Mouse (Mus musculus) layer of hippocampus, adult 9-11 months (tissue): Measurements from ENCODE around the gene Aqp8.

ENCODE experiments used
- DNase-seq: peaks from one replicate; pipeline ENCODE4 v3.0.0; 2022

Aqp8 gene

DNA sequence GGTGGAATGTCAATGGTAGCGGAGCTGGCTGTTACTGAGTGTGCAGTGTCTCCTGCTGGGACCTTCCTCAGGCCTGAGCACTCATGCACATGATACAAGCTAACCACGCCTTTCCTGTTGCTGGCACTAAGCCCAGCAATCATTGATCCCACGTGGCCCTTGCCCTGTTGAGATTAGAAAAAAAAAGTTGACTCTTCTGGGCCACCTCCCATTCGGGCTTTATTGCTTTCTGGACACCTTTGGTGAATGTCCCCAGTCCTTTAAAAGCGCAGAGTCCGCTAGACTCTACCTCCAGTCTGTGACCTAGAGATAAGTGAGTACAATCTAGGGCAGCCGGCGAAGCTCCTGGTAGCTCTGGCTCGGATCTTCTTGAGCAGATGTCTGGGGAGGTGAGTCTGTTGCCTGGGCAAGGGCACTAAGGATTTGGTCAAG is at the start of gene Aqp8:
Gene Aqp8 (plus strand): TSS at position 222 of the 432 bp plus-strand sequence.
- DNase-seq = no peak

DNA sequence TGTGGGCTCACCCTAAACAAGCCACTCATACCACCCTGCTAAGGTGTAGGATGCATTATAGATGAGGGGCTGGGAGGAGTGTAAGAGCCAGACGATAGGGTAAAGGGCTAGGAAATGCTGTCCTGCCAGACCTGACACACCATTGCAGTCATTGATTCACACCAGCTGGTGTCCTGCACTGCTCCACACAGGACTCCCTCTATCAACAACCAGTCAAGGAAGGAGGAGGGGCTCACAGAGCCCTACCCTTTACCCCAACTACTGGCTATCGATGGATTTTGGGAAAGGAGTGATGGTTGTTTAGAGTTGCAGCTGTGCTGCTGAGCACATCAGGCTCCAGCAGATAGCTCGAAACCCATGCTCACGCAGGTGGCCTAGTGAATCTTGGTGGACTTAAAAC is 45.3 kb upstream of the Aqp8 start:
- no peak for DNase-seq

DNA sequence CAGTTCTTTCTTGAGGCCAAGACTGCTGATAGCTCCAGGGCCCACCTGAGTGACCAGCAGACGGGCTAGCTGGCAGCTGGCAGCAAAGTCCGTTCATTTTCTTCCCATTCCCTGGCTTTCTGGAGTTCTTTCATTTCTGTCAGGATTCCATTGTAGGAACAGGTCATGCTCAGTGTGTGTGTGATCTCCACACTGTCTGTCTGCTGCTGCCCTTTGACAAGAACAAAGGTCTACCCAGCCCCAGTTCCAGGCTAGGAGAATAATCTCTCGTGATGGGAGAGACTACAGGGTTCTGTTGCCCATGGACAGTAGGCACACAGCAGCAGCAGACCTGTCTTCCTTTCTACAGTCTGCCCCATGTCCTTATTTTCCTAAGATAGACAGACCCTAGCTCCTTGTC is 44.4 kb upstream of the Aqp8 start:
- no peak for DNase-seq

DNA sequence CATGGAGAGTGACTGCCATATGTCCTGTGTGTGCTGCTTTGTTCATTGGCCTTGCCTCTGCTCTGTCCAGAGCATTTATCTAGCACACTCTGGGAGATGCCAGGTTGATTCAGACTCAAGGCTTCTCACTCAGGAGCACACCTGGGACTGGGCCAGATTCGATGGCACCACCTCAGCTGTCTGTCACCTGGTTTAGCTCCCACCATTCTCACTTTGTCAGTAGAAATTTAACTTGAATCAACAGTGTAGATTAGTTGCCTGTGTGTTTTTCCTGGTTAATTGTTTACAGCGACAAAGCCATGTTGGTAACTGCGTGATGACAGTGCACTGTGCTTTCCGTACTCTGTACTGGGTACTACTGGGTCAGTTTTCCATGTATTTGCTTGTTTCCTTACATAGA is 42.1 kb upstream of the Aqp8 start:
- no peak for DNase-seq

DNA sequence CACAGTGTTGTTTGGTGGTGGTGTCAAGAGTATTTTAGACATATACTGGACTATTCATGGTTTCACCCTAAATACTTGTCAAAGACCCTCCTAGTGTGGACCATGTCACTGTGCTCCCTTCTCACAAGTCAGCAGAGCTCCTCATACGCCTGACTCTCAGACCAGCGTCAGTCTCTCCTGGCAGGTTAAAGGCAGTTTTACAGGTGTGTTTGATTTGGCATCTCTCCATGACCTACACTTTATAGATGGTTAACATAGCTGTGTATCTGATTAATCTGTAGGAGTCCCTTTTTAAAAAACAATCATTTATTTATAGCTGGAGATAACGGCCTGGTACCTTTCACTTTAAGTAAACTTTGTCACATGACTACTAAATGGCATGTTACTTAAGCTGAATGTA is 40.1 kb upstream of the Aqp8 start:
- DNase-seq = no peak

DNA sequence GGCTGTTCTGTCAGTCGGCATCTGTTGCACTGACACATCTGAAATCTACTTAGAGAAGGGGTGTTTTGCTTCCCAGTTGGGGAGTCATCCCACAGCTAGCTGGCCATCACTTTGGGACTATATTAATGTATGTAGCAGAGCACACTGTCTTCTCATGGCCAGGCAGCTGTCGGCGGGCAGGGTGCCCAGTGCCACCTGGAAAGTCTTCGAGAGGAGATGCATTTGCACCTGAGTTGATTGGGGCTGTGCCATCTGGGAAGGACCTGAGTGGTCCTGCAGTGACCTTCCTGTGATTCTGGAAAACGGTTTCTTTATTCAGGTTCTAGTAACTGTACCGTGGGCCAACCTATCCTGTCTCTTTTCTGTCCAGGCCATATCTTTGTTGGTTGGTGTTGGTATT is 37.8 kb upstream of the Aqp8 start:
- DNase-seq = no peak

DNA sequence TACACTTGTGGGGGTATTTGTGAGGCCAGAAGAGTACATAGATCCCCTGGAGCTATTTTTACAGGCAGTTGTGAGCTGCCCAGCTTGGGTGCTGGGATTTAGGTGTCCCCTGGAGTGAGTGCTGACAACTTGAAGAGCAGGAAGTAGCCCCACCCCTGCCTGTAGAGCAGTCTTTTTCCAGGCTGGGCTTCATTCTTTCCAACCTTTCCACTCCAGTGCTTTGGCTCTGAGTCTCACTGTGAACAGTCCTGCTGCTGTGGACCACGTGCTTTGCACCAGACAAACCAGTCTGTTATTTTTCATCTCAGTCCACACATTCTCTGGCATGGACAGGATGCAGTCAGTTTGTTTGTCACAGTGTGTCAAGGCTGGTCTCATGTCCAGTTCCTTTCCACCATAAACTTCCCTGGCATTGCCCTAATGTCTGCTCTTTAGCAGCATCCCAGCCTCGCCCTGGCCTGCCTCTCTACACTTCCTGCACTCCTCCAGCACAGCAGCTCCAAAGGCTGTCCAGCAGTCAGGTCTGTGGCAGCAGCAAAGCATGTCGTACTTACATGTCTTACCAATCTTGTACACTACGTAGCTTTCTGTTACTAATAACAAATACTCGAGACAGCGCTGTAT is 36.8 kb upstream of the Aqp8 start:
- DNase-seq = no peak

DNA sequence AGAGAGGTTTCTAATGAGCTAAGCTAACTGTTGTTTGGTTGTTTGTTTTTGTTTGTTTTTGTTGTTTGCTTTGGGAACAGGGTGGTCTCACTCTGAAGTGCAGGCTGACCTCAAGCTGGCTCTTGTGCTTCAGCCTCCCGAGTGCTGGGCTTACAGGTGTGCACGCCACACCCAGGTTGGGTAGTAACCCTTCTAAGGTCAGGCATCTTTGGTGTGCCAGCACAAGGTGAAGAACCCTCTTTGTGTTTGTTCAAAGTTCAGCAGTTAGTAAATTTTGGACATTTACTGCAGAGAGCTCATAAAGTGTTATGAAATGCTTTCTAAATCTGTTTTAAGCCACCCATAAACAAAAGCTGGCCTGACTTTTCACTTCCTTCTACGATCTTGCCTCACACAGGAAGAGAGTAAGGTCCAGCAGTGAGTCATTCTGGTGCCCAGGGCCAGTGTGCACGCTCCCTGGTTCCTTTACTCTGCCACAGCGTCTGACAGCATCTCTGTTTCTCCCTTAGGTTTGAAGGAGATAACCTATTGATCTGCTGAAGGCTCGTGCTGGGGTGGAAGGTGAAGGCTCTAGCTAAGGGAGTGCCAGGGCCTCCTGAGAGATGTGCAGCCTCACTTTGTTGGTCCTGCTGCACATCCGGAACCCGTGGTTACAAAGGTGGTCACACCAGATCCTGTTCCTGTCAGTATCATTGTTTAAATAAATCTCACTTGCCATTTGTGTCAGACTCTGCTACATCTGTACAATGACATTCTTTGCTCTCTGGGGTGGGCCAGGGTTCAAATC is 32.3 kb upstream of the Aqp8 start:
- no peak for DNase-seq

DNA sequence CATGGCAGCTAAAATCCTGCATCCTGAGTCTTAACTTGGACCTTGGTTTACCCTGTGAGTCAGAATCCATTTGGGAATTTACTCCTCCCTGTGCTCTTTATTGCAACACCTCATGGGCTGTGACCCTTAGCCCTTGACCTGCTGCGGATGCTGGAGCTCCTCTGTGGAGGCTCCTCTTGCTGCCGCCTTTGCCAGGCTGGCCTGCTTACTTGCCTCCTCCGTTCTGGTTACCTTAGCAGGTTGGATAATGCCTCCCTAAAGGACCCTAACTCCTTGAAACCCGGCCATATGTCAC is 31.7 kb upstream of the Aqp8 start:
- DNase-seq = no peak

DNA sequence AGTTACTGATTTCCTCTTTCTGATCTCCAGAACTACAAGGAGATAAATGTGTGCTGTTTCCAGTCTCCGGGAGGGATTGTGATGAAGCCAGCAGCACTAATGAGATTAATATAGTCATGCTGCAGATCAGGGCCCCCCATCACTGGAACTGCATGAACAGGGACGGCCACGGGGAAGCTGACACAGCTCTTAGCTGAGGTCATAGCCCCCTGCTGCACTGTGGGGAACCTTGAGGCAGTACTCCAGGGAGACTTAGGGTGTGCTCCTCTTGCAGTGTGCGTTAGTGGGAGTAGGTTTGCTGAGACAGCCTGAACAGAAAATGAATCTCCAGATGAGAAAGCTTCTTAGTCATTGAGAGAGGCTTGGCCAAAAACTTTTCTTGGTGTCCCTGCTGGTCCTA is 30.9 kb upstream of the Aqp8 start:
- no peak for DNase-seq

DNA sequence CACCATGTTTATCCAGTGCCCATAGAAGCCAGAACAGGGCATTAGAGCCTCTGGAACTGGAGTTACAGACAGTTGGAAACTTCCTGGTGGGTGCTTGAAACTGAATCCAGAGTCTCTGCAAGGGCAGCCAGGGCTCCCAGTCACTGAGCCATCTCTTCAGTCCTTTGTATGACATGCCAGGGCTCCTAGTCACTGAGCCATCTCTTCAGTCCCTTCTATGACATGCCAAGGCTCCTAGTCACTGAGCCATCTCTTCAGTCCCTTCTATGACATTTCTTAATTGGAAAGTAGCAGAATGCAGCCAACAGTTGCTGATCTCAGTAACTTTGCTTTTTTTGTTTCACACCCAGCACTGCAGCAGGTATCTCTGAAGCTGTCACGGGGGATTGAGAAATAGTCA is 20.0 kb upstream of the Aqp8 start:
- no peak for DNase-seq

DNA sequence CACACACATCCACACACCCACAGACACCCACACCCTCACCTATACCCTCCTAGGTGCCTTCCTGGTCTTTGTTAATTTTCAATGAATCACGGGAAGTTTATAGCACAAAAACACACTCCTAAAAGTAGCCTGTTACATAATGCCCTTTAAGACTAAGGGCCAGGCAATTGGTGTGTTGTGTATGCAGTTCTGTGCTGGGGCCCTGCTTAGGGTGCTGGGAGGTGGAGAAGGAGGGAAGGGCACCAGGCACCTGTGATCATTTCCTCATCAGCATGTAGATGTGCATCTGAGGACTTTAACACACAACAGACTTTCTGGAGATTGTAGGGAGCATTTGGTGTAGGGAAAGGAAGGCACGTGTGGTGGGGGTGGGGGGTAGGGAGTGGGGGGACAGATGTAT is 13.3 kb upstream of the Aqp8 start:
- no peak for DNase-seq

DNA sequence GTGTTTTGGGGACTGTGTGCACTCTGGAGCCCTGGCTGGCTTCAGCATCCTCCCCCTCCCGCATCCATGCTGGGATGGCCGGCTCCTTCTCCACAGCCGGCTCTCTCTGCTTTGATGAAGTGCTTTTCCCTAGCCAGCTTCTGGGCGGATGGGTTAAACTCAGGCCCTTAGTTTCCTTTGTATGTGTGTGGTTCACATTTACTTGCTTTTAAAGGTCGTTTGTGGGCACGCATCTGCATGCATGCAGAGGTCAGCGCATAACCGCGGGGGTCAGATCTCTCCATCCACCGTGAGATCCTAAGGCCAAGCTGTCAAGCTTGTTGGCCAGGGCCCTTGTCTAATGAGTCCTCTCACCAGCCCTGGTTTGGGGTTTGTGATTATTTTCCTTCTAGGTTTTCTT is 12.4 kb upstream of the Aqp8 start:
- no peak for DNase-seq

DNA sequence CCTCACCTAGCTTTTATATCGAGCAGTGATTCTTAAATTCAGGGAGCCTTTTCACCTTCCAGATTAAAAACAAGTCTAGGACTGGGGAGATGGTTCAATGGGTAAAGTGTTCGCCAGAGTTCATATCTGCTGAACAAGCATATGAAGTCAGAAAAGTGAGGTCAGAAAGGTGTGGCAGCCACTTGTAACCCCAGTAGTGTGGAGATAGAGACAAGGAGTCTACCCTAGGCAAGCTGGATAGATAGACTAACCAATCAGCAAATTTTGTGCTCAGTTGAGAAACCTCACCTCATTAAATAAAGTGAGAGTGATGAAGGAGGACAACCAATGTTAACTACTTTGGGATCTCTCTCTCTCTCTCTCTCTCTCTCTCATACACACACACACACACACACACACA is 11.6 kb upstream of the Aqp8 start:
- no peak for DNase-seq

DNA sequence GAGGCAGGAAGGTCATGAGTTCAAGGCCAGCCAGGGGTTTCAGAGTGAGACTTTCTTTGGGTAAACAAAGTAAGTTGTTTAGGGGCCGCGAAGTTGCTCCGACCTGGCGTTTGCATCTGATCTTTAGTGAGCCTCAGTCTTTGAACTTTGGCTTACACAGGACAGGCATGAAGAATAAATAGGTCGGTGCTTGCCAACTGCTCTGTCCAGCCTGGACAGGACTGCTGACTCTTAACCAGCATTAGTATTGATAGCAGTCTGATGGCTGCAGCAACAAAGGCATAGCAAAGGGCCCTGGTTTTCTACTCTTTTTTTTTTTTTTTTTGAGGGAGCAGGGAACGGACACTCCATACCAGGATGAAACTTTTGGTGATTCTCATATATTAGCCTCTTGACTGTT is 9.5 kb upstream of the Aqp8 start:
- DNase-seq = no peak

DNA sequence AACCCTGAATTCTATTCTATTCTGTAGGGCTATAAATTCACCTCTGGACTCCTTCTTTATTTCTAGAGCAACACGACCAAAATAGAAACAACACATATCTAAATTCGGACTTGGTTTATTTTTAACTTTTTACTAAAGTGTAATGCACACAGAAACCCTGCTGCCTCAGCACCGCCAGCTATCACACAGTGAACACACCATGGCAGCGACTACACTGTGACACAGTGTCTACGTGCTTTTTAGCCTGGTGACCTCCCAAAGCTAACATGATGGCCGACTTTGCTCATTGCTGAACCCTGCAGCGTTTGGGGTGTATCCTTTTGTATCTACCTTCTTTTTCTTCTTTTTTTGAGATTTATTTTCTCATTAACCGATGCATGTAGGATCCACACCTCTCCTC is 9.0 kb upstream of the Aqp8 start:
- DNase-seq = no peak

DNA sequence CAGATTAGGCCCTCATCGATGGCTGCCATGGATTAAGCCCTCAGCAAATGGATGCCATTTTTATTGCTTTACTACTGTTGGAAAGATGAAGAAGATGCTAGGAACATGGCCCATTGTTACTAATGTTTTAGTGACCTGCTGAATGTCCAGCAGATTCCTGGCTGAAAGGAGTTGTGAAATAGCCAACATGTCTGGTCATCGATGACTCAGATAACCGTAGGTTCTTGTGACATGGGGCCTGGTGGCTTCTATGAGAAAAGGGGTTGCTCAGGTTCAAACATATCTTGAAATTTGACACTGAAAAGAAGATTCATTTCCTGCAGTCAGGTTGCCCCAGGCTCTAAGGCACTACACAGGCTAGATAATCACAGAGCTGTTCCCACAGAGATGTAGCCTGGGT is 7.0 kb upstream of the Aqp8 start:
- no peak for DNase-seq

DNA sequence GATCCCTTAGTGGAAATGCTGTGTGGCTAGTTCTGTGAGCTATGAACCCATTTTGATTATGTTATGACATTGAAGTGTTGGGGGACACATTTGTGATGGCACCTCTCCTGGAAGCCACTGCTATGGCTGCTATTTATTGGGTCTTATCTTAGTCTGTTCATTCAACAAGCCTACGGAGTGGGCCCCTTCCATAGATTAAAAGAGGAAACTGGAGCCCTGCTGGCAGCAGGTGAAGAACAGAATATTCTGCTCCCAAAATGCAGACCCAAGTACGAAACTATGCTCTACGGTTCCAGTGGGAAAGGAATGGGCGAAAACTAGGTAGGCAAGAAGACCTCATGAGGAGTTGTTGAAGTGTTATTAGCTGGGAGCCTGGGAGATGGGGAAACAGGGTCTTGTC is 3.8 kb upstream of the Aqp8 start:
- DNase-seq = no peak

DNA sequence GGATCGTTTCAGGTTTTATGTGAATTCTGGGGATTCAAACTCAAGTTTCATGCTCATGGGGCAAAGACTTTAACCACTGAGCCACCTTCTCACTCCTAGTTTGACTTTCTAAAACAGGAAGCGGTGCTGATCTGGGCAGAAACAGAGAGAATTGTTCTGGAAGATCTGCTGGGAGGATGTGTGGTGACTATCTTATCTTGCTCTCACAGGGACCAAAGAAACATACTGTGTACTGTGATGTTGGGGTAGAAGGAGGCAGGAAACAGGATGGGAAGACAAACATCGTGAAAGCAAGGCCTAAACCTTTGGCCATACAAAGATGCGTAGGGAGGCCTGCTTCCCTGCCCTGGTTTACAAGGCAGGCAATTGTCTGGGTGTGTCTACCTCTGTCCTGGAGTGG is 2.8 kb upstream of the Aqp8 start:
- DNase-seq = no peak

DNA sequence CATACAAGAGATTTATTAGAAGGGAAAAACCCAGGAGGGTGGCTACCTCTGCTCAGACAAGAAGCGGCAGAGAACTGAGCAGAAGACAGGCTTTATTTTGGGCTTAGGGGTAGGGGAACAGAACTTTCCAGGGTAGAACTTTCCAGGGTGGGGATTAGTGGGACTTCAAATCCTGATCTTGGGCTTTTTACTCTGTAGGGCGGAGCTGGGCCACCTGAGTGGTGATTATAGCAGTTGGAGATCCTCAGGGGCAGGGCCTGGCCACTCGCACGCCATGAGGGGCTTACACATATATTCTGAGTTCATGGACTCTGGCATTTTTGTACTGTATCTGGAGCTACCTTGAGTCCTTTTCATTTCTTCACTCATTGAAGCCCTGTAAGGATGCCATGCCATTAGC is 775 bp upstream of the Aqp8 start:
- DNase-seq = no peak

DNA sequence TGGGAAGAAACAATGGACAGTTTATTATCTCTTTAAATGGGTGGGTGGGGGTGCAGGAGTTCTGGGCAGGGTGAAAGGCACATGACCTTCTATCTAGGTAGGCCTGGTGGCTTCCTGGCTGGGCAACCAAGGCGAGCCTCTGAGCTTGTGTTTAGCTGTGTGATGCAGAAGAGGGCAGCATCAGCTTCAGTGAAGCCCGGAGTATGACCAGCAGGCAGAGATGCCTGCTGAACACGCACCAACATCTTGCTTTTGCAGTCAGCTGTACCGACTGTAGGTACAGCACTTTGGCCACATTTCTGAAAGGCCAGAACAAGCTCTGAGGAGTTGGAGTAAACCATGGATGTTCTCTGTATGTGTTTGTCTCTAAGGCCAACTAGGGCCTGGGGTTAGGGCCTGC is 1.5 kb downstream of the Aqp8 start:
- no peak for DNase-seq

DNA sequence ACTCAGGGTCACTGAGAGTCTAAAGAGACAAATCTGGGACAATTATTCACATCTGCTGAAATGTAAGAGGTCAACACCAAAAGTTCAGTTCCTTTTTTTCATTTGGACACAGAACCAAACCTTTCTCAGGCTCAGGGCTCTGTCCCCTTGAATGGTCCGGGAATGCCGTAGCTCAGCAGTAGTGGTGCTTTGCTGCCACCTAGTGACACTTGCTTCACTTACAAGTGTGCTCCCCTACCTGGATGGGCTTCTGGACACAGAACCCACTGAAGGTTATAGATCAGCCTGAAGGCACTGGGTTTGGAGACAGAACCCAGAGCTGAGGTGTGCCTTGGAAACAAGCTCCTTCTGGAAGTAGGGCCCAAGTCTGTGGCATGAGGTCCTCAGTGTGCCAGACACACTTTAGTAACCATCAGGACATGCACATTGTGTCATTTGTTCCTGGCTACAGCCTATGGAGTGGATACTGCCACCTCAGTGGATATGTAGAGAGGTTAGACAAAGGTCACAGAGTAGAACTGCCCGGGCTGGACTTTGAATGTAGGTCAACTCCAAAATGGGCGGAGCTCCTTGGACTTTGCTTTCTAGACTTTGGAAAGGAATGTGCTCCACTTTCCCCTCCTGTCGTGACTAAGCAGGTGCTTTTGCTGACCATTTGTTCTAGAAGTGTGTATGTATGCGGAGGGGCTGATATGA is 3.7 kb downstream of the Aqp8 start:
- peak; percentile 22 for DNase-seq

DNA sequence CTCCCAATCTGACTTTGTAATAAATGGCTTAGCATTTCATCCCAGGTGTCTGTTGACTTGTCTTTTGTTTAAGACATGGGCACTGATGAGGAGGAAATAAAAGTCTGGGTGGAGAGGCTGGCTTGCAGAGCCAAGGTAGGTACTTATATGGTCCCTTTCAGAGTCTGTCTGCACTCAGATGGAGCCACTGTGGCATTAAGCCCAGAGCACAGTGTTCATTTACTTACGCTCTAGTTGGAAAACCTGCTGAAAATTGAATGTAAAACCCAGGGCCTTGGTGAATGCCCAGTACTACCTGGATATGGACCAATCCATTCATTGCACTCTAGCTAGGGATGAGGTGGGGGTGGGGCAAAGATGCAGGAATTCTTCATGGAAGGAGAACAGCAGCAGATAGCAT is 5.9 kb downstream of the Aqp8 start:
- DNase-seq = no peak

DNA sequence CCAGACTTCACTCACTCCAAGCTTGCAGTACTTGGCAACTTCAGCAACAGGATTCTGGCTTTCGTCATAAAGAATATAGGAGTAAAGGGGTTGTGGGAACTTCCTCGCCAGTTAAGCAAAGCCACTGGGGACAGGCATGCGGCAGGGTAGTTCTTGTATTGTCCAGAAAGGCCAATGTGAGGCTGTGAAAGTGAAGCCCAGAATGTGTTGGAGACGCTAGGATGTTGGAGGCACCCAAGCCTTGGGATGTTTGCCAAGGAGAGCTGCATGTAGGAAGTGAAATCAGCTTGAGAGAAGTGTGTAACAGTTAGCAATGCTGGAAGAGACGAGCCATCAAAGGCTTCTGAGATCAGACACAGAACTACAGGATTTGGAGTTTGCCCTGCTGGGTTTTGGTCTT is 25.6 kb downstream of the Aqp8 start:
- peak; percentile 58 for DNase-seq
